Mouse (Mus musculus) CD4-positive, CD25-positive, alpha-beta regulatory T cell, adult 2 months (primary cell): ENCODE data around the gene Mnt.

Source experiments
- DNase-seq: peaks from one replicate; pipeline ENCODE4 v3.0.0-alpha.2; 2012; ENCODE audit warnings: low read depth, low spot score

Gene Mnt

GRCm38 (mm10) chr11:74845784-74846183 lies 15.1 kb downstream of the Mnt start:
- peak; percentile 59 for DNase-seq

GRCm38 (mm10) chr11:74847919-74848521 lies 17.3 kb downstream of the Mnt start:
- DNase-seq, result peak; percentile 87

- DNase-seq, result no peak
Measured at GRCm38 (mm10) chr11:74850998-74851661, 20.4 kb downstream of the Mnt start.

- no peak for DNase-seq
Measured at GRCm38 (mm10) chr11:74857756-74858155, 27.0 kb downstream of the Mnt start.

- DNase-seq, result no peak
Measured at GRCm38 (mm10) chr11:74862129-74862528, 31.4 kb downstream of the Mnt start.

GRCm38 (mm10) chr11:74863471-74863870 lies 32.8 kb downstream of the Mnt start:
- DNase-seq, result no peak

GRCm38 (mm10) chr11:74864421-74864820 lies 33.7 kb downstream of the Mnt start:
- DNase-seq, result no peak

- no peak for DNase-seq
Measured at GRCm38 (mm10) chr11:74865252-74865651, 34.5 kb downstream of the Mnt start.

GRCm38 (mm10) chr11:74866640-74867039 lies 35.9 kb downstream of the Mnt start:
- DNase-seq, result no peak

GRCm38 (mm10) chr11:74867181-74867580 lies 36.5 kb downstream of the Mnt start:
- no peak for DNase-seq

- DNase-seq, result no peak
Measured at GRCm38 (mm10) chr11:74868046-74868760, 37.5 kb downstream of the Mnt start.

GRCm38 (mm10) chr11:74869603-74870002 lies 38.9 kb downstream of the Mnt start:
- no peak for DNase-seq

GRCm38 (mm10) chr11:74870544-74870943 lies 39.8 kb downstream of the Mnt start:
- DNase-seq, result no peak

- DNase-seq, result no peak
Measured at GRCm38 (mm10) chr11:74870991-74871622, 40.4 kb downstream of the Mnt start.

- no peak for DNase-seq
Measured at GRCm38 (mm10) chr11:74874630-74875029, 43.9 kb downstream of the Mnt start.

- no peak for DNase-seq
Measured at GRCm38 (mm10) chr11:74876801-74877200, 46.1 kb downstream of the Mnt start.

- peak; percentile 54 for DNase-seq
Measured at GRCm38 (mm10) chr11:74880999-74881398, 50.3 kb downstream of the Mnt start.

GRCm38 (mm10) chr11:74881979-74882378 lies 51.3 kb downstream of the Mnt start:
- no peak for DNase-seq

- DNase-seq, result no peak
Measured at GRCm38 (mm10) chr11:74883098-74883497, 52.4 kb downstream of the Mnt start.

- DNase-seq, result no peak
Measured at GRCm38 (mm10) chr11:74894619-74895018, 63.9 kb downstream of the Mnt start.
